Mouse (Mus musculus): Measurements from ENCODE around the gene Ccdc14. TPM values are rescaled to one million over a fixed set of nuclear protein-coding genes. Genes with fewer than 3 reads are reported as not detected.
"Not testable (repeated sequence)": the region's sequence is repeated elsewhere in the genome, so short reads cannot be mapped to it uniquely, and the experiment has no call there.

The Ccdc14 gene
- polyA plus RNA-seq (2015; fragmentation: Nextera tagmentation; extraction: Ambion mirVana): 1.6 and 1.9 TPM in 2 replicates

DNA sequence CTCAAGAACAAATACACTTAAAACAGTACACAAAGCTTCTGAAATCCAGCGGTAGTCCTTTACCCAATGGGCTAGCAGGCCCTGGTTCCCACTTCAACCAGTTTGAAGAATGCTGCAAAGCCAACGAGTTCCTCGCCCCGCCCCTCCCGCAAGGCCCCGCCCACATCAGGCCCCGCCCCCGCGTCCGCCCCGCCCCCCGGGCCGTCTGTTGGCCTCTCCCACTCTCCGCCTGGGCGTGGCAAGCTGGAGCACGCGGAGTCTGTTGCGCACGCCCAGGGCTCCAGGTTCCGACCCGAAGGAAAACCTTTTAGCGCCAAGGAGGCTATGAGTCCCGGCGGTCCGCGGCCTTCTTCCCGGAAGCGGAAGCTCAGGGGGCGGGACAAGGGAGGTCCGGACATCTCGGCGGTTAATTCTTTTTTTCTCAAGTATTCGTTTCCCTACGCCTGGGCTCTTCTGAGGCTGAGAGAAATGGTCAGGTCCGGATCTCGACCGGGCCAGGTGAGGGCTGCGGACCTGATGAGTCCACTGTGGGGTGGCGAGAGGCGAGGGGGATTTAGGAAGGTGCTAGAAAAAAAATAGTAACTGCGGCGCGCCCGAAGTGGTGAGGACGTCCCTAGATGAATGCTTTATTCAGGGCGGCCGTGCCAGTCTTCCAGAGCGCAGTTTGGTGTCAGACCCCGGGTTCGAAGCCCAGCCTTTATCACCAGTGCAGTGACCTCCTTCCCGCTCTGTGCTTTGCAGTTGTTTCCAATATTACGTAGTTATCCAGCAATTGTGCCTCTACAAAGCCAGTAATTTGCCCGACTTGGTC lies at the start of gene Ccdc14:
Gene Ccdc14 (plus strand): TSS at position 283 of the 811 bp plus-strand sequence.
- Histone ChIP-seq H3K9me3 (replicated peaks; ENCODE audit: control insufficient read depth, low read length) (no peaks in the 10 kb centered on the region), H3K9ac (ENCODE audit: low read depth, low read length) (peak within 1 kb of the TSS; percentile 76), H3K27me3 (ENCODE audit: control insufficient read depth, insufficient read depth, low read depth, low read length) (no peaks in the 10 kb centered on the region; the same call in 1 of the 2 replicates), H3K4me2 (ENCODE audit: low read depth, low read length) (peak within 1 kb of the TSS; percentile 87), H3K27ac (ENCODE audit: low read length) (peak within 1 kb of the TSS; percentile 76), H3K4me1 (ENCODE audit: control insufficient read depth, low read depth, low read length) (peaks cover 5% of the 10 kb centered on the region), H3K4me3 (ENCODE audit: low read depth, low read length) (peak within 1 kb of the TSS; percentile 75), H3K36me3 (ENCODE audit: control insufficient read depth, insufficient read depth) (no peaks in the 10 kb centered on the region)
- peak; percentile 97 for ATAC-seq (ENCODE audit: low read depth)
- under 1% methylated on average over 53 of the region's 53 CpGs for WGBS (ENCODE audit: insufficient replicate concordance)

DNA sequence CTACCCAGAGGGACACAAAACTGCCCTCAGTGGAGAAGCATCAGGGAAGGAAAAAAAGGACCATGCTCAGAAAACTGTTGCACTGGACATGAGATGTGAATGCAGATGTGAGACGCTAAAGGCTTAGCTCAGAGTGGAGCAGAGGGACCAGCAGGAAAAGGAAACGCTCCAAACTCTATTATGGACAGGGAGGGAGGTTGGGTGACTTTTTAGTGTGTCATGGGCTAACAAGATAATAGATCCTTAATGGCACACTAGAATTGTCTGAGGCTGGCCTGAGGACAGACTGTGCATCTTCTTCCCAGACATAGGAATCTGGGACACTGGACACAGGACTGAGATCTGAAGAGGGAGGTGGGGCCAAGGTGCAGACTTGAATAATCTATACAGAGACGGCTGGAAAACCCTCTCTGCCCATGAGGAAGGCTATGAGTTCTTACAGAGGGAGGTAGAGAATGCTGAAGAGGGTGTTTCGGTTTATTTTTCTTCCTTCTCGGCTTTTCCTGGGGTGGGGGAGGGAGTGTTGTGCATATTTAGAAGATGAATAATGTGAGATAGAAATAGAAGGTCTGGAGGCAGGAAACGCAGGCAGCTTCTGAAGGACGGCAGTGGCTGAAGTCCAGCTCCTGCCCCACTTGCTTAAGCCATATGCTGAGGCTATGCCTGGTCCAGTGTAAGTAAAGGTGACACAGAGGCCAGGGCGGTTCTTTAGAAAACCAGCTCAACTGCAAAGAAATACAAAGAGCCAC lies 46.7 kb upstream of the Ccdc14 start:
- 46% methylated on average over 8 of the region's 8 CpGs for WGBS (ENCODE audit: insufficient replicate concordance)
- H3K27ac ChIP-seq (ENCODE audit: low read length): no peak overlapping the region
- no peak overlapping the region for H3K4me3 ChIP-seq (ENCODE audit: low read depth, low read length)
- H3K4me2 ChIP-seq (ENCODE audit: low read depth, low read length): no peak overlapping the region
- H3K36me3 ChIP-seq (ENCODE audit: control insufficient read depth, insufficient read depth): no peaks in the 10 kb centered on the region
- H3K9me3 ChIP-seq (replicated peaks; ENCODE audit: control insufficient read depth, low read length): no peaks in the 10 kb centered on the region
- H3K4me1 ChIP-seq (ENCODE audit: control insufficient read depth, low read depth, low read length): no peaks in the 10 kb centered on the region
- ATAC-seq (ENCODE audit: low read depth): no peak
- H3K9ac ChIP-seq (ENCODE audit: low read depth, low read length): no peak overlapping the region
- H3K27me3 ChIP-seq (ENCODE audit: control insufficient read depth, insufficient read depth, low read depth, low read length): no peaks in the 10 kb centered on the region

DNA sequence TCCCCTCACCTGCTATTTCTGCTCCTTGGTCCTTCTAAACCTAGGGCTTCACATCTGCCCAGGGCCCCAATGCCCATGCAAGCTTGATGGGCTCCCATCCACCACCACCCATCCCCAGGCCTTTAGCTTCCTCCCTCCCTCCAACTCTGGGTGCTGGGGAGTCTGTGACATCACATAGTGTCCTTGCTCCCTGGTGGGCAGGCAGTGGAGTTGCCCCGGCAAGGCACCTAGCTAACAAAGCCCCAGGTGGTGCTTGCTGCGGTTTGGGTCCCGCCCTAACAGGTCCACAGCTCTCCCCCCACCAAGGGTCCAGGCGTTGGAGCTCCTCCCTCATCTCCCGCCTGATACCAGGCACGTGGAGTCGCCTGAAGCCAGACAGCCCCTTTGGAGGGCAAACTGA lies 40.8 kb upstream of the Ccdc14 start, which contains the start of gene Ropn1:
Gene Ropn1 (plus strand): TSS at position 301 of the 400 bp plus-strand sequence.
- 36% methylated on average over 7 of the region's 7 CpGs for WGBS (ENCODE audit: insufficient replicate concordance)
- no peaks in the 10 kb centered on the region for H3K9me3 ChIP-seq (replicated peaks; ENCODE audit: control insufficient read depth, low read length)
- no peaks in the 10 kb centered on the region for H3K4me1 ChIP-seq (ENCODE audit: control insufficient read depth, low read depth, low read length)
- ATAC-seq (ENCODE audit: low read depth): no peak
- H3K9ac ChIP-seq (ENCODE audit: low read depth, low read length): no peak within 1 kb of the TSS
- no peak within 1 kb of the TSS for H3K27ac ChIP-seq (ENCODE audit: low read length)
- H3K36me3 ChIP-seq (ENCODE audit: control insufficient read depth, insufficient read depth): no peaks in the 10 kb centered on the region
- no peak within 1 kb of the TSS for H3K4me3 ChIP-seq (ENCODE audit: low read depth, low read length)
- no peak within 1 kb of the TSS for H3K4me2 ChIP-seq (ENCODE audit: low read depth, low read length)
- H3K27me3 ChIP-seq (ENCODE audit: control insufficient read depth, insufficient read depth, low read depth, low read length): no peaks in the 10 kb centered on the region

DNA sequence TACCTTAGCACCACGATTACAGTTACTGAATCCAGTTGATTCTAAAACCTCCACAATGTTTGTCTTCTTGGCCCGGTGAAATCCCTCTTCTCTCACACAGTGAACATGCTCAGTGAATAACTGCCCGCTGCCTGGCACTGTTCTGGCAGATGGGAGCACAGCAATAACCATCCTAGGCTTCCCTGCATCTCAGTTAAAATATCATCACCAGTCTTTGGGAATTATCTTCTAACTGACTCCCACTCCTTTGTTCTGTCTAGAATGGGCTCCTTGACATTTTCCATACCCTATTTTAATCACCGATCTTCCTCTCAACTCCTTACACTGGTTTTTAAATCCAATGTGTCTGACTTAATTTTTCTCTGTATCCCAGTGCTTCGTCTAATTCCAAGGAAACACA lies 37.4 kb upstream of the Ccdc14 start:
- WGBS (ENCODE audit: insufficient replicate concordance): 69% methylated on average over 5 of the region's 5 CpGs
- H3K4me1 ChIP-seq (ENCODE audit: control insufficient read depth, low read depth, low read length): no peaks in the 10 kb centered on the region; the same call in 1 of the 2 replicates
- ATAC-seq (ENCODE audit: low read depth): no peak

DNA sequence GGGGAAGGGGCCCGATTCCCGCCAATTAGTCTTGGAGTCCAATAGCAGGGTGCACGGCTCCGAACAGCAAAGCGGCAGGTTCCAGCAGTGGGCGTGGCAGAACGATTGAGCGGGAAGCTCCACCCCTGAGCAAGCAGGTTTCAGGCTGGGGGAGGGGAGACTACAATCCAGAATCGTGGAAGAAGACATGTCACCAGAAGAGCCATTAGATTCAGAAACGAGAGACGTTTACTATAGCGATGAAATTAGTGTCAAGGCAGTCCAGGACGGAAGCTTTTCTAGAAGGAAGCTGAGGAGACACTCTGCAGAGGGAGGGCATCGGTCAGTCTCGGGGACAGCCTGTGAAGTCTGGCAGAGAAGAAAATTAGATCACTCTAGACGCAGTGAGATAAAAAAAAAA lies 32.9 kb upstream of the Ccdc14 start:
- H3K9ac ChIP-seq (ENCODE audit: low read depth, low read length); H3K4me1 ChIP-seq (ENCODE audit: control insufficient read depth, low read depth, low read length); H3K36me3 ChIP-seq (ENCODE audit: control insufficient read depth, insufficient read depth); H3K27me3 ChIP-seq (ENCODE audit: control insufficient read depth, insufficient read depth, low read depth, low read length); ATAC-seq (ENCODE audit: low read depth); H3K27ac ChIP-seq (ENCODE audit: low read length); H3K9me3 ChIP-seq (replicated peaks; ENCODE audit: control insufficient read depth, low read length): not testable (repeated sequence)
- 7% methylated on average over 16 of the region's 16 CpGs for WGBS (ENCODE audit: insufficient replicate concordance)
- Histone ChIP-seq H3K4me3 (ENCODE audit: low read depth, low read length) (peak overlapping the region; percentile 25), H3K4me2 (ENCODE audit: low read depth, low read length) (peak overlapping the region; percentile 53)

More for the DNA sequence above, 37.4 kb upstream of the Ccdc14 start:
- H3K4me3 ChIP-seq (ENCODE audit: low read depth, low read length): no peak overlapping the region
- H3K9me3 ChIP-seq (replicated peaks; ENCODE audit: control insufficient read depth, low read length): no peaks in the 10 kb centered on the region
- no peak overlapping the region for H3K27ac ChIP-seq (ENCODE audit: low read length)
- no peaks in the 10 kb centered on the region for H3K36me3 ChIP-seq (ENCODE audit: control insufficient read depth, insufficient read depth)
- no peak overlapping the region for H3K9ac ChIP-seq (ENCODE audit: low read depth, low read length)
- no peak overlapping the region for H3K4me2 ChIP-seq (ENCODE audit: low read depth, low read length)
- no peaks in the 10 kb centered on the region for H3K27me3 ChIP-seq (ENCODE audit: control insufficient read depth, insufficient read depth, low read depth, low read length)

DNA sequence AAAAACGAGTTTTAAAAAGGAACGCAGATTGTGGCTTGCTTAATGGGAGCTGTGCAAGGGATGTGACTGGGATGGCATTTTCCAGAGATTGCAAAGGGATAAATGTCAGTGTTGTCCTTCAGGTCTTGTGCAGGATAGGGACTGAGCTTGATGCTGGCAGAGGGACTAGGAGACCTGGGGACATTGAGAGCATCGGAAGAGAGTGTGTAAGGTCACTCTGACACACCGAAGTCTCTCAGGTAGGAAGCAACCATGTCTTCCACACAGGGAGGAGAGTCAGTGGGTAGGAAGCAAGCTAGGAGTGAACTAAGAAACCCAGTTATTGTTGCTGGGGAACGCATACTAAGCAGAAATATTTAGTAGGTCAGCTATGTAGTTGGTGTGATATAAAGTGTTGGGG lies 32.4 kb upstream of the Ccdc14 start:
- no peak overlapping the region for H3K27ac ChIP-seq (ENCODE audit: low read length)
- H3K9ac ChIP-seq (ENCODE audit: low read depth, low read length): no peak overlapping the region
- H3K36me3 ChIP-seq (ENCODE audit: control insufficient read depth, insufficient read depth): no peaks in the 10 kb centered on the region
- H3K4me3 ChIP-seq (ENCODE audit: low read depth, low read length): peak overlapping the region; percentile 25
- H3K4me2 ChIP-seq (ENCODE audit: low read depth, low read length): peak overlapping the region; percentile 53
- WGBS (ENCODE audit: insufficient replicate concordance): 28% methylated on average over 5 of the region's 5 CpGs
- H3K27me3 ChIP-seq (ENCODE audit: control insufficient read depth, insufficient read depth, low read depth, low read length): no peaks in the 10 kb centered on the region
- ATAC-seq (ENCODE audit: low read depth): no peak
- H3K4me1 ChIP-seq (ENCODE audit: control insufficient read depth, low read depth, low read length): no peaks in the 10 kb centered on the region; the same call in 1 of the 2 replicates
- H3K9me3 ChIP-seq (replicated peaks; ENCODE audit: control insufficient read depth, low read length): no peaks in the 10 kb centered on the region

DNA sequence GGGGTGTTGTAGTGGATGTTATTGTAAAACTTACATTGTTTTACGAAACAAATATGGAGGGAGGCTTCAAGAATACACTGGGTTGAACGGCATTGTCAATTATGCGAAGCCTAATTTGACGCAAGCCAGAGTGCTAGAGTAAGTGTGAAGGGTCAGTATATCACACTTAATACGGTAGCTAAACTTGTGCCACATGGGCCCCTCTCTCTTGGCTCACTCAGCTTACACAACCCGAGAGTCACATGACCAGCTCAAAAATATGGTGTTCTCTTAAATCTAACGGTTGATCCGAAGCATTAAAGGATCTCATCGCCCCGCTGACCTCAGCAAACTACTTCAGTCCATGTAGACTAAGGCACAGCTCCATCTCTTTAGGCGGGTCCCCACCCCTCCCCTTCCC lies 32.0 kb upstream of the Ccdc14 start:
- Histone ChIP-seq H3K4me3 (ENCODE audit: low read depth, low read length) (no peak overlapping the region), H3K4me2 (ENCODE audit: low read depth, low read length) (peak overlapping the region; percentile 53), H3K9ac (ENCODE audit: low read depth, low read length) (no peak overlapping the region), H3K27ac (ENCODE audit: low read length) (no peak overlapping the region), H3K36me3 (ENCODE audit: control insufficient read depth, insufficient read depth) (no peaks in the 10 kb centered on the region), H3K4me1 (ENCODE audit: control insufficient read depth, low read depth, low read length) (no peaks in the 10 kb centered on the region; the same call in 1 of the 2 replicates), H3K27me3 (ENCODE audit: control insufficient read depth, insufficient read depth, low read depth, low read length) (no peaks in the 10 kb centered on the region), H3K9me3 (replicated peaks; ENCODE audit: control insufficient read depth, low read length) (no peaks in the 10 kb centered on the region)
- ATAC-seq (ENCODE audit: low read depth): peak; percentile 47; the same call in 1 of the 2 replicates
- 41% methylated on average over 11 of the region's 11 CpGs for WGBS (ENCODE audit: insufficient replicate concordance)

DNA sequence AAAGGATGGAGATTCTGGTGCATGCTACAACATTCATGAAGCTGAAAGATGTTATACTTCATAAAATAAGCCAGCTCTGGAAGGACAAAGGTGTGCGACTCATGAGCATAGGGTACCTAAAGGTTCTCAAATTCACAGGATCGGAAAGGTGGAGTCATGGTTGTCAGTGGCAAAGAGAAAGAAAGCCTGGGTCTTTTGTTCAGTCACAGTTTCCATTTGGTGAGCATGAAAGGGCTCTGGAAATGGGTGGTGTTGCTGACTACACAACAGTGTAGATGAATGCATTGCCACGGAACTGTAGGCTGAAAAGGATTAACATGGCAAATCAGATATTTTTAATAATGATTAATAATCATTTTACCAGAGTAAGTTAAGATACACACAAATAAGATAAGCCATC lies 25.9 kb upstream of the Ccdc14 start:
- H3K4me2 ChIP-seq (ENCODE audit: low read depth, low read length): no peak overlapping the region
- ATAC-seq (ENCODE audit: low read depth): no peak
- H3K9ac ChIP-seq (ENCODE audit: low read depth, low read length): no peak overlapping the region
- H3K4me3 ChIP-seq (ENCODE audit: low read depth, low read length): no peak overlapping the region
- H3K36me3 ChIP-seq (ENCODE audit: control insufficient read depth, insufficient read depth): no peaks in the 10 kb centered on the region
- peaks cover 3% of the 10 kb centered on the region; the same call in 1 of the 2 replicates for H3K27me3 ChIP-seq (ENCODE audit: control insufficient read depth, insufficient read depth, low read depth, low read length)
- H3K4me1 ChIP-seq (ENCODE audit: control insufficient read depth, low read depth, low read length): 0 out of 2 replicates have a peak, but pooled peaks cover 2% of the 10 kb centered on the region
- no peak overlapping the region for H3K27ac ChIP-seq (ENCODE audit: low read length)
- no peaks in the 10 kb centered on the region for H3K9me3 ChIP-seq (replicated peaks; ENCODE audit: control insufficient read depth, low read length)
- 66% methylated on average over 3 of the region's 3 CpGs for WGBS (ENCODE audit: insufficient replicate concordance)

All from liver, embryonic 16.5 days (tissue).